Mouse (Mus musculus) lung, postnatal 0 days (tissue): ENCODE measurements around the gene Gm10717. TPM values are rescaled to one million over a fixed set of nuclear protein-coding genes. Genes with fewer than 3 reads are reported as not detected.
"Not testable (repeated sequence)": the region's sequence is repeated elsewhere in the genome, so short reads cannot be mapped to it uniquely, and the experiment has no call there.

Experiments
- ATAC-seq: fragments of 200-750 bp; cut with Nextera tagmentation; 2 replicates; pipeline ENCODE4 v1.8.0; 2017; ENCODE audit warnings: moderate library complexity
- DNase-seq: peaks from one replicate; pipeline ENCODE4 v3.0.0-alpha.2; 2016; ENCODE audit warnings: low spot score
- H3K27ac ChIP-seq: fragments of 300-500 bp; sonication (generic); 2 replicates; pipeline ENCODE4 v1.5.1; 2014; ENCODE audit warnings: antibody characterized with exemption, mild to moderate bottlenecking, low read length, mixed read lengths
- H3K27me3 ChIP-seq: fragments of 300-500 bp; sonication (generic); replicated peaks from 2 replicates; pipeline ENCODE4 v1.6.1; 2014; ENCODE audit warnings: low read length, mixed read lengths; ENCODE audit not compliant: insufficient read depth
- H3K36me3 ChIP-seq: fragments of 300-500 bp; sonication (generic); 2 replicates; pipeline ENCODE4 v1.6.1; 2014; ENCODE audit warnings: low read length, mixed read lengths; ENCODE audit not compliant: insufficient read depth
- H3K4me1 ChIP-seq: fragments of 300-500 bp; sonication (generic); 2 replicates; pipeline ENCODE4 v1.6.1; 2014; ENCODE audit warnings: antibody characterized with exemption, low read depth, low read length, mixed read lengths; ENCODE audit not compliant: insufficient read depth
- H3K4me2 ChIP-seq: fragments of 300-500 bp; sonication (generic); replicated peaks from 2 replicates; pipeline ENCODE4 v1.6.1; 2014; ENCODE audit warnings: low read depth, mild to moderate bottlenecking, low read length, moderate library complexity, mixed read lengths
- H3K4me3 ChIP-seq: fragments of 300-500 bp; sonication (generic); 2 replicates; pipeline ENCODE4 v1.5.1; 2014; ENCODE audit warnings: low read depth, low read length
- H3K9ac ChIP-seq: fragments of 300-500 bp; sonication (generic); replicated peaks from 2 replicates; pipeline ENCODE4 v1.6.1; 2014; ENCODE audit warnings: low read depth, mild to moderate bottlenecking
- H3K9me3 ChIP-seq: fragments of 300-500 bp; sonication (generic); 2 replicates; pipeline ENCODE4 v1.6.1; 2016; ENCODE audit warnings: low read length, mixed read lengths
- WGBS: fragments of 180-500 bp; shearing (Covaris S2); extraction: QIAGEN DNeasy Blood & Tissue Kit; methylation state at CpG from one replicate; pipeline ENCODE4 v1.1.7; 2014; 5-methylcytosine and 5-hydroxymethylcytosine counted together
- polyA plus RNA-seq: library from polyadenylated mRNA; unstranded; fragments of >200 nt; fragmentation: Nextera tagmentation; extraction: Ambion mirVana; gene quantifications from 2 replicates; pipeline ENCODE4 v1.2.1, GENCODE M21; 2015

The Gm10717 gene
- polyA plus RNA-seq, 1 experiment from 2014 or later = 1.1 TPM

GRCm38 (mm10) chr9:3012054-3012621, 13.1 kb upstream of the Gm10717 start:
- not testable (repeated sequence) for H3K27me3 ChIP-seq, H3K4me2 ChIP-seq, ATAC-seq, H3K4me3 ChIP-seq, H3K4me1 ChIP-seq, H3K9me3 ChIP-seq, H3K36me3 ChIP-seq, DNase-seq, H3K9ac ChIP-seq, H3K27ac ChIP-seq
- 83% methylated on average over 2 of the region's 7 CpGs for WGBS

GRCm38 (mm10) chr9:3012733-3013279, 12.4 kb upstream of the Gm10717 start, which contains the start of gene Gm10721:
Gm10721 (plus strand) TSS chr9:3013140.
- no CpG with 5 or more reads among the region's 11 CpGs for WGBS
- H3K36me3 ChIP-seq, H3K9ac ChIP-seq, H3K4me2 ChIP-seq, H3K27me3 ChIP-seq, H3K9me3 ChIP-seq, H3K27ac ChIP-seq, H3K4me3 ChIP-seq, DNase-seq, H3K4me1 ChIP-seq: not testable (repeated sequence)
- ATAC-seq = peak; percentile 43

- not testable (repeated sequence) for H3K4me2 ChIP-seq, H3K27me3 ChIP-seq, DNase-seq, H3K9me3 ChIP-seq, H3K9ac ChIP-seq, H3K36me3 ChIP-seq, H3K4me1 ChIP-seq, H3K27ac ChIP-seq, H3K4me3 ChIP-seq, ATAC-seq
- WGBS = 56% methylated on average over 4 of the region's 9 CpGs
Observed at GRCm38 (mm10) chr9:3015354-3015753, 9.9 kb upstream of the Gm10717 start, which contains the start of gene Gm10720. Gm10720 (plus strand) TSS chr9:3015654.

- 61% methylated on average over 5 of the region's 6 CpGs for WGBS
- H3K4me3 ChIP-seq, H3K9me3 ChIP-seq, H3K27me3 ChIP-seq, H3K4me2 ChIP-seq, ATAC-seq, H3K9ac ChIP-seq, H3K36me3 ChIP-seq, H3K4me1 ChIP-seq, DNase-seq, H3K27ac ChIP-seq: not testable (repeated sequence)
Observed at GRCm38 (mm10) chr9:3015896-3016295, 9.3 kb upstream of the Gm10717 start.

GRCm38 (mm10) chr9:3017108-3017507, 8.1 kb upstream of the Gm10717 start, which contains the start of gene Gm10719:
Gm10719 (plus strand) TSS chr9:3017408.
- not testable (repeated sequence) for H3K27ac ChIP-seq, DNase-seq, H3K4me1 ChIP-seq, H3K4me3 ChIP-seq, H3K27me3 ChIP-seq, H3K9me3 ChIP-seq, ATAC-seq, H3K9ac ChIP-seq, H3K4me2 ChIP-seq, H3K36me3 ChIP-seq
- WGBS = 100% methylated on average over 1 of the region's 9 CpGs

- H3K4me3 ChIP-seq, H3K36me3 ChIP-seq, DNase-seq, H3K9me3 ChIP-seq, H3K4me2 ChIP-seq, H3K9ac ChIP-seq, ATAC-seq, H3K27me3 ChIP-seq, H3K4me1 ChIP-seq, H3K27ac ChIP-seq: not testable (repeated sequence)
- WGBS = 72% methylated on average over 9 of the region's 9 CpGs
Observed at GRCm38 (mm10) chr9:3018944-3019343, 6.3 kb upstream of the Gm10717 start.

- H3K27ac ChIP-seq, H3K36me3 ChIP-seq, H3K9ac ChIP-seq, DNase-seq, H3K4me2 ChIP-seq, H3K27me3 ChIP-seq, H3K4me1 ChIP-seq, H3K9me3 ChIP-seq, H3K4me3 ChIP-seq: not testable (repeated sequence)
- peak; percentile 50 for ATAC-seq
- 77% methylated on average over 11 of the region's 19 CpGs for WGBS
Observed at GRCm38 (mm10) chr9:3019835-3020727, 5.1 kb upstream of the Gm10717 start.

- not testable (repeated sequence) for H3K9me3 ChIP-seq, H3K9ac ChIP-seq, H3K27me3 ChIP-seq, ATAC-seq, H3K4me3 ChIP-seq, H3K27ac ChIP-seq, H3K4me2 ChIP-seq, H3K4me1 ChIP-seq, H3K36me3 ChIP-seq
- WGBS = 72% methylated on average over 9 of the region's 13 CpGs
- peak; percentile 4 for DNase-seq
Observed at GRCm38 (mm10) chr9:3022316-3023008, 2.8 kb upstream of the Gm10717 start.
